In the genomic region with DNA sequence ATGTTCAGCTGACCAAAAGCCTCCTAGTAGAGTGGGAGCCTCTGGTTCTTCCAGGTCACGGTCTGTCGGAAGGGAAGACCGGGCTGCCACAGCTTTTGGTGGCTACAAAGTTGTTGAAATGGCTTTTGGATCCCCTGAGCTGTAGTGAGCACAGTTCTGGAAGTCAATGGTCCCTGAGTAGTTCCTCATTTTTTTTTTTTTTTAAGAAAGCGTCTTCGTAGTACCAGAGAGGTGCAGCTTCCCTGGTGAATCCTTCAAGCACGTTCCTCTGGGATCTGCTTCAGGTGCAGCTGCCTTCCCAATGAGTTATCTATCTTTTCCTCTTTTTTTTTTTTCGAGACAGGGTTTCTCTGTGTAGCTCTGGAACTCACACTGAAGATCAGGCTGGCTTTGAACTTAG, we compare ENCODE assay signal across 20 mouse cellular contexts. TPM values are rescaled to one million over a fixed set of nuclear protein-coding genes. Genes with fewer than 3 reads are reported as not detected.
DNase-seq lines count a peak whose midpoint lies in the region; ATAC-seq and TF ChIP-seq lines count a peak whose summit lies in the region.
"Had no signal": no experiment of that assay in that cellular context is flagged by ENCODE, and none has a peak within 500 bp of the region (broad histone marks: within the 10 kb centered on the region; RNA-seq: fewer than 3 reads in every experiment).

No protein-coding gene starts in this region.

- TF ChIP-seq POLR2A in MEL (IDR thresholded peaks at IDR 0.05; ENCODE audit: control insufficient read depth in 1 of 2, insufficient read depth in 1 of 2, low read depth in 1 of 2, low read length in 2 of 2, poor library complexity in 1 of 2): no peak

- no peaks in the 10 kb centered on the region for H3K27me3 ChIP-seq in MEL (ENCODE audit: control insufficient read depth in 1 of 2, insufficient read depth in 2 of 2, low read length in 2 of 2)
- H3K27me3 ChIP-seq in limb, embryonic 11.5 days (ENCODE audit: control insufficient read depth, insufficient read depth, low read length): no peaks in the 10 kb centered on the region
- H3K27me3 ChIP-seq: embryonic facial prominence, embryonic 12.5 days; forebrain, embryonic 13.5 days; forebrain, embryonic 15.5 days had no signal

- no peak overlapping the region for H3K9ac ChIP-seq in MEL (ENCODE audit: control insufficient read depth, low read depth, low read length, poor library complexity, severe bottlenecking)
- no peak overlapping the region for H3K9ac ChIP-seq in limb, embryonic 11.5 days (ENCODE audit: low read length)
- H3K9ac ChIP-seq: embryonic facial prominence, embryonic 12.5 days; forebrain, embryonic 13.5 days; forebrain, embryonic 15.5 days; forebrain, postnatal 0 days had no signal

- 89% methylated on average over 7 of the region's 7 CpGs for WGBS in limb, embryonic 11.5 days

- no peak for TF ChIP-seq CTCF in MEL (IDR thresholded peaks at IDR 0.05 in 2 of 3, conservative IDR thresholded peaks at IDR 0.05 in 1 of 3; ENCODE audit: control insufficient read depth in 1 of 3, insufficient read depth in 1 of 3, low read depth in 2 of 3, low read length in 3 of 3, poor library complexity in 1 of 3, severe bottlenecking in 1 of 3)

- peaks cover 0 to 12% of the 10 kb centered on the region in 2 experiments; a peak in 2 of 4 replicates for H3K36me3 ChIP-seq in MEL (ENCODE audit: control insufficient read depth in 1 of 2, insufficient read depth in 2 of 2, low read length in 2 of 2)
- no peaks in the 10 kb centered on the region for H3K36me3 ChIP-seq in limb, embryonic 11.5 days (ENCODE audit: control insufficient read depth, insufficient read depth, low read length)
- H3K36me3 ChIP-seq: embryonic facial prominence, embryonic 10.5 days; embryonic facial prominence, embryonic 12.5 days; forebrain, embryonic 15.5 days; G1E had no signal

- peak; percentile 44 for DNase-seq in MEL (ENCODE audit: low read depth, low spot score)
- no peak for DNase-seq in limb, embryonic 11.5 days (ENCODE audit: low spot score)
- no peak for DNase-seq in left cerebral cortex, adult 9 months (ENCODE audit: low spot score in 2 of 2)
- no peak for DNase-seq in embryo, embryonic 11 days
- no peak for DNase-seq in adrenal gland, postnatal 14 days
- DNase-seq: adrenal gland, adult 2 months; adrenal gland, postnatal 10 days; adrenal gland, postnatal 36 days; cerebellum, adult 11-12 months; cerebellum, adult 2 months; cerebellum, adult 9-10 months; cerebellum, postnatal 10 days; cerebellum, postnatal 25 days; forebrain, postnatal 0 days had no signal

- peak; percentile 50 for ATAC-seq in granulocyte monocyte progenitor cell, adult 5-6 weeks (replicated peaks; ENCODE audit: poor library complexity, severe bottlenecking)
- no peak for ATAC-seq in limb, embryonic 11.5 days (ENCODE audit: insufficient number of reproducible peaks, low FRiP score, low TSS enrichment, low read depth)
- ATAC-seq: forebrain, embryonic 13.5 days; forebrain, embryonic 15.5 days; forebrain, postnatal 0 days had no signal

- H3K27ac ChIP-seq in MEL (ENCODE audit: control insufficient read depth, low read depth, low read length): no peak overlapping the region
- H3K27ac ChIP-seq in limb, embryonic 11.5 days (replicated peaks; ENCODE audit: low read depth, low read length): peak overlapping the region; percentile 1; the same call in 1 of the 2 replicates
- H3K27ac ChIP-seq: embryonic facial prominence, embryonic 10.5 days; embryonic facial prominence, embryonic 12.5 days; forebrain, embryonic 13.5 days; forebrain, embryonic 15.5 days had no signal

- TF ChIP-seq RAD21 in MEL (IDR thresholded peaks at IDR 0.05; ENCODE audit: low read depth, low read length): no peak

- no peak overlapping the region for H3K4me2 ChIP-seq in limb, embryonic 11.5 days (ENCODE audit: low read depth, severe bottlenecking)
- H3K4me2 ChIP-seq: embryonic facial prominence, embryonic 12.5 days; forebrain, embryonic 13.5 days; forebrain, embryonic 15.5 days had no signal

- no peak for TF ChIP-seq EP300 in MEL (IDR thresholded peaks at IDR 0.05; ENCODE audit: low read depth in 1 of 2, low read length in 2 of 2)

- no peaks in the 10 kb centered on the region for H3K79me2 ChIP-seq in MEL (ENCODE audit: control insufficient read depth, insufficient read depth, low read length, poor library complexity)

- H3K4me1 ChIP-seq in MEL (ENCODE audit: control insufficient read depth in 1 of 2, insufficient read depth in 2 of 2, low read length in 2 of 2): peaks cover 5 to 24% of the 10 kb centered on the region in 2 experiments
- H3K4me1 ChIP-seq in limb, embryonic 11.5 days (ENCODE audit: control insufficient read depth, insufficient read depth, low read length): peaks cover 9% of the 10 kb centered on the region
- H3K4me1 ChIP-seq: forebrain, embryonic 13.5 days; forebrain, embryonic 15.5 days had no signal

- no peaks in the 10 kb centered on the region for H3K9me3 ChIP-seq in MEL (replicated peaks; ENCODE audit: insufficient read depth, low read length)
- no peaks in the 10 kb centered on the region for H3K9me3 ChIP-seq in limb, embryonic 11.5 days (ENCODE audit: control insufficient read depth, low read length)
- H3K9me3 ChIP-seq: embryonic facial prominence, embryonic 12.5 days; forebrain, embryonic 13.5 days; forebrain, embryonic 15.5 days had no signal

- no peak overlapping the region for H3K4me3 ChIP-seq in MEL (ENCODE audit: control insufficient read depth in 1 of 2, insufficient read depth in 1 of 2, low read depth in 2 of 2, low read length in 2 of 2)
- no peak overlapping the region for H3K4me3 ChIP-seq in limb, embryonic 11.5 days (ENCODE audit: low read depth, low read length)
- H3K4me3 ChIP-seq: embryonic facial prominence, embryonic 10.5 days; embryonic facial prominence, embryonic 12.5 days; forebrain, embryonic 13.5 days; forebrain, embryonic 15.5 days had no signal

TF ChIP-seq in MEL, 35 proteins besides CTCF, POLR2A, EP300 and RAD21:
- TF ChIP-seq ZNF384 (IDR thresholded peaks at IDR 0.05; ENCODE audit: low read depth, low read length) (peak; percentile 92), ETS1 (IDR thresholded peaks at IDR 0.05; ENCODE audit: low read depth, low read length) (no peak)
TF ChIP-seq in MEL: peak in this region for 1.

RNA-seq across cellular contexts. Expression of a gene that starts 4.6 kb away (rescaled TPM):
- total RNA-seq in MEL (2012; rRNA removed): not detected in 2 replicates
- under 1 TPM in 1 of 2 experiments, not detected in 1; 0.03 TPM for polyA plus RNA-seq in MEL (2012; ENCODE audit: insufficient read depth in 1 of 2, insufficient read length in 2 of 2, low read depth in 1 of 2, low replicate concordance in 2 of 2, missing spikeins in 1 of 2)
- 2.8 and 3.0 TPM in 2 replicates for total RNA-seq in granulocyte monocyte progenitor cell, adult 5-6 weeks (2014; fragmentation: Nextera tagmentation)
- total RNA-seq in granulocyte monocyte progenitor cell, adult 5-6 weeks (2017): 0.62 and 3.1 TPM in 2 replicates
- 1.2 and 1.6 TPM in 2 replicates for polyA plus RNA-seq in limb, embryonic 11.5 days (2014; fragmentation: Nextera tagmentation; extraction: Ambion mirVana)
- 0.52 and 0.90 TPM in 2 replicates for total RNA-seq in adrenal gland, postnatal 14 days (2021)
- polyA plus RNA-seq: forebrain, embryonic 13.5 days; forebrain, embryonic 15.5 days; forebrain, postnatal 0 days had no signal

RNA-seq across cellular contexts. Expression of a gene that starts 52.7 kb away (rescaled TPM):
- total RNA-seq in MEL (2012; rRNA removed): 89.8 and 94.4 TPM in 2 replicates
- polyA plus RNA-seq in MEL (2012; ENCODE audit: insufficient read depth in 1 of 2, insufficient read length in 2 of 2, low read depth in 1 of 2, low replicate concordance in 2 of 2, missing spikeins in 1 of 2): 100 to 1,000 TPM in 1 of 2 experiments, not detected in 1; 221 TPM
- total RNA-seq in granulocyte monocyte progenitor cell, adult 5-6 weeks (2014; fragmentation: Nextera tagmentation): 236 and 288 TPM in 2 replicates
- 279 and 410 TPM in 2 replicates for total RNA-seq in granulocyte monocyte progenitor cell, adult 5-6 weeks (2017)
- polyA plus RNA-seq in limb, embryonic 11.5 days (2014; fragmentation: Nextera tagmentation; extraction: Ambion mirVana): 799 and 884 TPM in 2 replicates
- total RNA-seq in adrenal gland, postnatal 14 days (2021): 112 and 219 TPM in 2 replicates
